Mouse (Mus musculus) neural tube, embryonic 11.5 days (tissue): ENCODE data around the gene Olfr676. TPM values are rescaled to one million over a fixed set of nuclear protein-coding genes. Genes with fewer than 3 reads are reported as not detected.

Experiments used
- polyA plus RNA-seq: library from polyadenylated mRNA; unstranded; fragments of >200 nt; fragmentation: Nextera tagmentation; extraction: Ambion mirVana; gene quantifications from 2 replicates; pipeline ENCODE4 v1.2.1, GENCODE M21; 2014

Olfr676 gene
- polyA plus RNA-seq, 1 experiment from 2014 or later = not detected

Other genes starting within 250 kb of the Olfr676 start
- not detected in 2 replicates for gene Usp17lb, start 190.1 kb upstream of the Olfr676 start, polyA plus RNA-seq
- not detected in 2 replicates for gene Usp17la, start 175.7 kb upstream of the Olfr676 start, polyA plus RNA-seq
- not detected in 2 replicates for gene Olfr665, start 154.7 kb upstream of the Olfr676 start, polyA plus RNA-seq
- gene Olfr666, start 136.7 kb upstream of the Olfr676 start, polyA plus RNA-seq = not detected in 2 replicates
- gene Olfr667, start 111.2 kb upstream of the Olfr676 start, polyA plus RNA-seq = not detected in 2 replicates
- not detected in 2 replicates for gene Olfr668, start 104.6 kb upstream of the Olfr676 start, polyA plus RNA-seq
- not detected in 2 replicates for gene Olfr669, start 98.5 kb upstream of the Olfr676 start, polyA plus RNA-seq
- gene Olfr670, start 70.1 kb upstream of the Olfr676 start, polyA plus RNA-seq = not detected in 2 replicates
- not detected in 2 replicates for gene Olfr671, start 53.6 kb upstream of the Olfr676 start, polyA plus RNA-seq
- not detected in 2 replicates for gene Olfr672, start 30.7 kb upstream of the Olfr676 start, polyA plus RNA-seq
- not detected in 2 replicates for gene Olfr675, start 4.2 kb upstream of the Olfr676 start, polyA plus RNA-seq
- not detected in 2 replicates for gene Olfr677, start 18.7 kb downstream of the Olfr676 start, polyA plus RNA-seq
- not detected in 2 replicates for gene Olfr678, start 31.8 kb downstream of the Olfr676 start, polyA plus RNA-seq
- gene Olfr679, start 48.5 kb downstream of the Olfr676 start, polyA plus RNA-seq = not detected in 2 replicates
- gene Olfr680-ps1, start 60.1 kb downstream of the Olfr676 start, polyA plus RNA-seq = not detected in 2 replicates
- not detected in 2 replicates for gene Olfr681, start 84.1 kb downstream of the Olfr676 start, polyA plus RNA-seq
- not detected in 2 replicates for gene Olfr683, start 114.3 kb downstream of the Olfr676 start, polyA plus RNA-seq
- not detected in 2 replicates for gene Olfr684, start 131.0 kb downstream of the Olfr676 start, polyA plus RNA-seq
- not detected in 2 replicates for gene Olfr685, start 153.3 kb downstream of the Olfr676 start, polyA plus RNA-seq
- not detected in 2 replicates for gene Olfr686, start 174.8 kb downstream of the Olfr676 start, polyA plus RNA-seq